Mouse (Mus musculus): ENCODE data around the gene Ckap2.

DNA sequence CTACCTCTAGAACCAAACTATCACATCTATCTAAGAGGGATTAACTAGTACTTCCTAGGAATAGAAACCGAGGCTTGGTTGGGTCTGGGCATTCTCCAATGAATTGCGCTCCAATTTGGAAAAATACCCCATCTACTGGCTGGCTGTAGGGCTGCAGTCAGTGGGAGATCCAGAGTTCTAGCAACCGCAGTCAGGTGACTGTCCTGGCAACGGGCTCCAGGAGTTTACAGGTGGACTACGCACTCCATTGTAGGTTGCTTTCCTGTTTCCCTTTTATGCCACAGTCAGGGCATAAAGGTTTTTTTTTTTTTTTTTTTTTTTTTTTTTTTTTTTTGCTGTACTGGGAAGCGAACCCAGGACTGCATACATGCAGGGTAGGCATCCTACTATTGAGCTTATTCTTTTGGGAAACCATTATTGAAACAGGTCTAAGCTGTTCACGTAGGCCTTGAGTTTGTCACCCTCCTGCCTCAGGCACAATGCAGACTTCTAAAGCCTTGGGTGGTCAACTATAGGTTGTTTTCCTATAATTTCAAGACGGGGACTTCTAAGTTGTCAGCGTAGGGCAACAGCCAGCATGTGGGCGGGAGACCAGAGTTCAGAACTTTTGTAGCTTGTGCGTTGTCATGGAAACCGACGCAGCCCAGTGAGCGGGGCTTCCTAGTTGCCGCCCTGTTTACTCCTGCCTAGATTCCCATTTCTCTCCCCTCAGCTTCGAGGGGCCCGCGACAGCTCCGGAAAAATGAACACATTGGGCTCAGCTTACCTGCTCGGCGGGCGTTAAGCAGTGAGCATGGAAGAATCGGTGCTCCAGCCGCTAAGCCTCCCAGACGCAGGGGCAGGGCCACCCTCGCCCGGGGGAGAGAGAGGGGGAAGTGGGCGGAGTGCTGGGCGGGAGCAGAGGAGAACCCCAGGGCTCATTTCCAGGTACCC lies 61.1 kb downstream of the Ckap2 start, which contains the start of gene Nek5:
- TF ChIP-seq POLR2A (IDR thresholded peaks at IDR 0.05; ENCODE audit: insufficient read length, low read depth) (no peak), SRF (IDR thresholded peaks at IDR 0.05; ENCODE audit: control insufficient read depth, insufficient read length, low read depth) (no peak), MYOD1 (IDR thresholded peaks at IDR 0.05; ENCODE audit: control insufficient read depth in 1 of 3, insufficient read length in 2 of 3, low read depth in 2 of 3) (no peak)
